Mouse (Mus musculus): ENCODE data around the gene Tsc2. TPM values are rescaled to one million over a fixed set of nuclear protein-coding genes. Genes with fewer than 3 reads are reported as not detected.

Tsc2 gene
- polyA plus RNA-seq, 1 experiment from 2014 or later, result 72.2 TPM

GRCm38 (mm10) chr17:24644875-24645721 lies 12.7 kb upstream of the Tsc2 start:
- 80% methylated on average over 9 of the region's 9 CpGs for WGBS
- H3K4me2 ChIP-seq (replicated peaks), result peak overlapping the region; percentile 16; the same call in 1 of the 2 replicates
- H3K36me3 ChIP-seq, result peaks cover 67% of the 10 kb centered on the region
- H3K4me1 ChIP-seq, result peaks cover 67% of the 10 kb centered on the region
- no peak overlapping the region for H3K4me3 ChIP-seq
- no peaks in the 10 kb centered on the region for H3K9me3 ChIP-seq
- peak overlapping the region; percentile 59 for H3K9ac ChIP-seq
- peak overlapping the region; percentile 72; the same call in 1 of the 2 replicates for H3K27ac ChIP-seq
- H3K27me3 ChIP-seq, result no peaks in the 10 kb centered on the region
- no peak for ATAC-seq (ENCODE audit: low FRiP score, low read depth)

- Histone ChIP-seq H3K27me3 (no peaks in the 10 kb centered on the region), H3K4me2 (replicated peaks) (peak overlapping the region; percentile 16; the same call in 1 of the 2 replicates), H3K9me3 (no peaks in the 10 kb centered on the region), H3K36me3 (peaks cover 67% of the 10 kb centered on the region), H3K4me1 (peaks cover 71% of the 10 kb centered on the region), H3K4me3 (no peak overlapping the region), H3K9ac (peak overlapping the region; percentile 59), H3K27ac (peak overlapping the region; percentile 72)
- WGBS, result 34% methylated on average over 7 of the region's 7 CpGs
- no peak for ATAC-seq (ENCODE audit: low FRiP score, low read depth)
Measured at GRCm38 (mm10) chr17:24644030-24644715, 11.7 kb upstream of the Tsc2 start.

- WGBS, result 63% methylated on average over 6 of the region's 6 CpGs
- no peak overlapping the region for H3K4me2 ChIP-seq (replicated peaks)
- no peak overlapping the region for H3K4me3 ChIP-seq
- no peaks in the 10 kb centered on the region for H3K27me3 ChIP-seq
- no peak for ATAC-seq (ENCODE audit: low FRiP score, low read depth)
- H3K9me3 ChIP-seq, result no peaks in the 10 kb centered on the region
- no peak overlapping the region for H3K27ac ChIP-seq
- peaks cover 74% of the 10 kb centered on the region for H3K36me3 ChIP-seq
- H3K4me1 ChIP-seq, result peaks cover 70% of the 10 kb centered on the region
- 0 out of 2 replicates have a peak overlapping the region, but pooled peaks have one; percentile 8 for H3K9ac ChIP-seq
Measured at GRCm38 (mm10) chr17:24642791-24643343, 10.4 kb upstream of the Tsc2 start.

- WGBS, result 91% methylated on average over 14 of the region's 14 CpGs
- H3K9ac ChIP-seq, result no peak overlapping the region
- peaks cover 69% of the 10 kb centered on the region for H3K36me3 ChIP-seq
- H3K4me1 ChIP-seq, result peaks cover 62% of the 10 kb centered on the region
- ATAC-seq (ENCODE audit: low FRiP score, low read depth), result no peak
- no peak overlapping the region for H3K4me2 ChIP-seq (replicated peaks)
- no peak overlapping the region for H3K4me3 ChIP-seq
- no peaks in the 10 kb centered on the region for H3K27me3 ChIP-seq
- H3K9me3 ChIP-seq, result no peaks in the 10 kb centered on the region
- H3K27ac ChIP-seq, result no peak overlapping the region
Measured at GRCm38 (mm10) chr17:24641944-24642343, 9.5 kb upstream of the Tsc2 start.

GRCm38 (mm10) chr17:24640581-24640980 lies 8.2 kb upstream of the Tsc2 start:
- WGBS, result 96% methylated on average over 15 of the region's 15 CpGs
- no peak for ATAC-seq (ENCODE audit: low FRiP score, low read depth)
- Histone ChIP-seq H3K4me3 (no peak overlapping the region), H3K27me3 (no peaks in the 10 kb centered on the region), H3K27ac (peak overlapping the region; percentile 97), H3K9me3 (no peaks in the 10 kb centered on the region), H3K4me2 (replicated peaks) (no peak overlapping the region), H3K4me1 (peaks cover 56% of the 10 kb centered on the region), H3K36me3 (peaks cover 55% of the 10 kb centered on the region), H3K9ac (no peak overlapping the region; the same call in 1 of the 2 replicates)

- peak overlapping the region; percentile 53 for H3K4me2 ChIP-seq (replicated peaks)
- peak overlapping the region; percentile 53 for H3K9ac ChIP-seq
- peaks cover 52% of the 10 kb centered on the region for H3K36me3 ChIP-seq
- H3K4me3 ChIP-seq, result no peak overlapping the region
- peaks cover 51% of the 10 kb centered on the region for H3K4me1 ChIP-seq
- no peaks in the 10 kb centered on the region for H3K27me3 ChIP-seq
- ATAC-seq (ENCODE audit: low FRiP score, low read depth), result no peak
- peak overlapping the region; percentile 97 for H3K27ac ChIP-seq
- no peaks in the 10 kb centered on the region for H3K9me3 ChIP-seq
- 81% methylated on average over 7 of the region's 7 CpGs for WGBS
Measured at GRCm38 (mm10) chr17:24640119-24640518, 7.7 kb upstream of the Tsc2 start.

GRCm38 (mm10) chr17:24639571-24639988 lies 7.2 kb upstream of the Tsc2 start:
- Histone ChIP-seq H3K9me3 (no peaks in the 10 kb centered on the region), H3K36me3 (peaks cover 49% of the 10 kb centered on the region), H3K4me1 (peaks cover 46% of the 10 kb centered on the region), H3K9ac (peak overlapping the region; percentile 53), H3K4me2 (replicated peaks) (peak overlapping the region; percentile 53), H3K4me3 (peak overlapping the region; percentile 20), H3K27ac (peak overlapping the region; percentile 97), H3K27me3 (no peaks in the 10 kb centered on the region)
- 9% methylated on average over 5 of the region's 5 CpGs for WGBS
- ATAC-seq (ENCODE audit: low FRiP score, low read depth), result peak; percentile 85

- Histone ChIP-seq H3K27ac (peak overlapping the region; percentile 97), H3K4me3 (peak overlapping the region; percentile 20; the same call in 1 of the 2 replicates), H3K9ac (peak overlapping the region; percentile 53; the same call in 1 of the 2 replicates), H3K27me3 (no peaks in the 10 kb centered on the region), H3K4me2 (replicated peaks) (peak overlapping the region; percentile 53), H3K9me3 (no peaks in the 10 kb centered on the region), H3K4me1 (peaks cover 41% of the 10 kb centered on the region), H3K36me3 (peaks cover 42% of the 10 kb centered on the region)
- peak; percentile 18; the same call in 1 of the 2 replicates for ATAC-seq (ENCODE audit: low FRiP score, low read depth)
- 33% methylated on average over 9 of the region's 9 CpGs for WGBS
Measured at GRCm38 (mm10) chr17:24638840-24639239, 6.4 kb upstream of the Tsc2 start.

- H3K4me2 ChIP-seq (replicated peaks), result no peak overlapping the region
- peak overlapping the region; percentile 97 for H3K27ac ChIP-seq
- H3K9me3 ChIP-seq, result no peaks in the 10 kb centered on the region
- H3K4me3 ChIP-seq, result no peak overlapping the region
- no peak for ATAC-seq (ENCODE audit: low FRiP score, low read depth)
- peaks cover 36% of the 10 kb centered on the region for H3K36me3 ChIP-seq
- H3K27me3 ChIP-seq, result no peaks in the 10 kb centered on the region
- 90% methylated on average over 4 of the region's 4 CpGs for WGBS
- H3K4me1 ChIP-seq, result peaks cover 41% of the 10 kb centered on the region
- no peak overlapping the region; the same call in 1 of the 2 replicates for H3K9ac ChIP-seq
Measured at GRCm38 (mm10) chr17:24638214-24638613, 5.8 kb upstream of the Tsc2 start.

GRCm38 (mm10) chr17:24636781-24637481 lies 4.5 kb upstream of the Tsc2 start:
- Histone ChIP-seq H3K27me3 (no peaks in the 10 kb centered on the region), H3K4me1 (peaks cover 41% of the 10 kb centered on the region), H3K36me3 (peaks cover 23% of the 10 kb centered on the region), H3K4me2 (replicated peaks) (no peak overlapping the region), H3K4me3 (no peak overlapping the region), H3K27ac (no peak overlapping the region), H3K9ac (0 out of 2 replicates have a peak overlapping the region, but pooled peaks have one; percentile 1), H3K9me3 (no peaks in the 10 kb centered on the region)
- WGBS, result 78% methylated on average over 5 of the region's 5 CpGs
- ATAC-seq (ENCODE audit: low FRiP score, low read depth), result no peak

- H3K4me2 ChIP-seq (replicated peaks), result no peak overlapping the region
- no peaks in the 10 kb centered on the region for H3K9me3 ChIP-seq
- H3K9ac ChIP-seq, result no peak overlapping the region
- no peak for ATAC-seq (ENCODE audit: low FRiP score, low read depth)
- peaks cover 44% of the 10 kb centered on the region for H3K4me1 ChIP-seq
- no peak overlapping the region for H3K27ac ChIP-seq
- H3K4me3 ChIP-seq, result no peak overlapping the region
- no peaks in the 10 kb centered on the region for H3K27me3 ChIP-seq
- H3K36me3 ChIP-seq, result peaks cover 18% of the 10 kb centered on the region
- 95% methylated on average over 5 of the region's 5 CpGs for WGBS
Measured at GRCm38 (mm10) chr17:24635694-24636093, 3.3 kb upstream of the Tsc2 start.
